Mouse (Mus musculus) forebrain, embryonic 13.5 days (tissue): ENCODE measurements at regions not wholly inside any gene's neighbourhood (a gene's known extent, or its start where the extent isn't known, plus 50 kb on each side); places are given as distances from the start of the nearest gene placed in this dataset.
A peak's percentile ranks its signal among the peaks of the same experiment; 100 is the strongest.
"Not testable (repeated sequence)": the region's sequence is repeated elsewhere in the genome, so short reads cannot be mapped to it uniquely, and the experiment has no call there.

ENCODE experiments used
- ATAC-seq: fragments of 200-750 bp; cut with Nextera tagmentation; 2 replicates; pipeline ENCODE4 v1.8.0; 2017
- H3K27ac ChIP-seq: fragments of 300-500 bp; sonication (generic); 2 replicates; pipeline ENCODE4 v1.5.1; 2015; ENCODE audit warnings: inconsistent platforms, mild to moderate bottlenecking, moderate library complexity
- H3K27me3 ChIP-seq: fragments of 300-500 bp; sonication (generic); 2 replicates; pipeline ENCODE4 v1.6.1; 2015; ENCODE audit warnings: mild to moderate bottlenecking, inconsistent platforms
- H3K36me3 ChIP-seq: fragments of 300-500 bp; sonication (generic); 2 replicates; pipeline ENCODE4 v1.6.1; 2015; ENCODE audit warnings: mild to moderate bottlenecking, inconsistent platforms; ENCODE audit not compliant: poor library complexity, severe bottlenecking
- H3K4me1 ChIP-seq: fragments of 300-500 bp; sonication (generic); 2 replicates; pipeline ENCODE4 v1.6.1; 2015; ENCODE audit warnings: inconsistent platforms
- H3K4me2 ChIP-seq: fragments of 300-500 bp; sonication (generic); 2 replicates; pipeline ENCODE4 v1.6.1; 2015; ENCODE audit warnings: inconsistent platforms, mild to moderate bottlenecking, moderate library complexity
- H3K4me3 ChIP-seq: fragments of 300-500 bp; sonication (generic); 2 replicates; pipeline ENCODE4 v1.5.1; 2015; ENCODE audit warnings: mild to moderate bottlenecking, inconsistent platforms
- H3K9ac ChIP-seq: fragments of 300-500 bp; sonication (generic); 2 replicates; pipeline ENCODE4 v1.6.1; 2015; ENCODE audit warnings: mild to moderate bottlenecking, inconsistent platforms
- H3K9me3 ChIP-seq: fragments of 300-500 bp; sonication (generic); replicated peaks from 2 replicates; pipeline ENCODE4 v1.6.1; 2016; ENCODE audit warnings: inconsistent platforms
- WGBS: fragments of 180-500 bp; shearing (Covaris S2); methylation state at CpG from one replicate; pipeline ENCODE4 v1.1.7; 2015; 5-methylcytosine and 5-hydroxymethylcytosine counted together

- 60% methylated on average over 2 of the region's 2 CpGs for WGBS
- H3K27ac ChIP-seq, result no peak overlapping the region
- H3K4me3 ChIP-seq, result no peak overlapping the region
- H3K27me3 ChIP-seq, result no peaks in the 10 kb centered on the region
- ATAC-seq, result no peak
- H3K9me3 ChIP-seq, result no peaks in the 10 kb centered on the region
- no peak overlapping the region for H3K4me2 ChIP-seq
- no peaks in the 10 kb centered on the region for H3K36me3 ChIP-seq
- H3K9ac ChIP-seq, result no peak overlapping the region
- no peaks in the 10 kb centered on the region for H3K4me1 ChIP-seq
These were observed 1121.0 kb upstream of the 1700015G11Rik start for GRCm38 (mm10) chr7:53136513-53136912.

- H3K4me3 ChIP-seq, result no peak overlapping the region
- no peaks in the 10 kb centered on the region for H3K9me3 ChIP-seq
- H3K9ac ChIP-seq, result no peak overlapping the region
- no peak for ATAC-seq
- no peak overlapping the region for H3K4me2 ChIP-seq
- no peaks in the 10 kb centered on the region for H3K27me3 ChIP-seq
- no peaks in the 10 kb centered on the region for H3K4me1 ChIP-seq
- no peaks in the 10 kb centered on the region for H3K36me3 ChIP-seq
- H3K27ac ChIP-seq, result no peak overlapping the region
These were observed 1102.1 kb upstream of the 1700015G11Rik start for GRCm38 (mm10) chr7:53117666-53118065.

GRCm38 (mm10) chr7:53115781-53116180 lies 1100.3 kb upstream of the 1700015G11Rik start:
- Histone ChIP-seq H3K9ac (no peak overlapping the region), H3K27me3 (no peaks in the 10 kb centered on the region), H3K4me1 (no peaks in the 10 kb centered on the region), H3K4me3 (no peak overlapping the region), H3K4me2 (no peak overlapping the region), H3K36me3 (no peaks in the 10 kb centered on the region), H3K9me3 (no peaks in the 10 kb centered on the region), H3K27ac (no peak overlapping the region)
- ATAC-seq, result no peak
- 66% methylated on average over 2 of the region's 2 CpGs for WGBS

GRCm38 (mm10) chr7:53109265-53109855 lies 1093.8 kb upstream of the 1700015G11Rik start:
- Histone ChIP-seq H3K4me1 (no peaks in the 10 kb centered on the region), H3K9ac (no peak overlapping the region), H3K4me3 (no peak overlapping the region), H3K27ac (no peak overlapping the region), H3K27me3 (no peaks in the 10 kb centered on the region), H3K9me3 (no peaks in the 10 kb centered on the region), H3K4me2 (no peak overlapping the region), H3K36me3 (no peaks in the 10 kb centered on the region)
- ATAC-seq, result peak; percentile 78; the same call in 1 of the 2 replicates
- WGBS, result 73% methylated on average over 2 of the region's 2 CpGs

- ATAC-seq, result no peak
These were observed 1092.1 kb upstream of the 1700015G11Rik start for GRCm38 (mm10) chr7:53107636-53108035.

GRCm38 (mm10) chr7:53085822-53086221 lies 1070.3 kb upstream of the 1700015G11Rik start:
- H3K9me3 ChIP-seq, H3K36me3 ChIP-seq, H3K4me2 ChIP-seq, H3K9ac ChIP-seq, H3K4me3 ChIP-seq, H3K27me3 ChIP-seq, H3K27ac ChIP-seq, H3K4me1 ChIP-seq, ATAC-seq: not testable (repeated sequence)
- WGBS, result 90% methylated on average over 3 of the region's 3 CpGs

More at GRCm38 (mm10) chr7:53107636-53108035, 1092.1 kb upstream of the 1700015G11Rik start:
- WGBS, result 83% methylated on average over 3 of the region's 3 CpGs
- no peaks in the 10 kb centered on the region for H3K27me3 ChIP-seq
- no peak overlapping the region for H3K4me3 ChIP-seq
- H3K9me3 ChIP-seq, result no peaks in the 10 kb centered on the region
- no peak overlapping the region for H3K4me2 ChIP-seq
- H3K9ac ChIP-seq, result no peak overlapping the region
- no peak overlapping the region for H3K27ac ChIP-seq
- no peaks in the 10 kb centered on the region for H3K36me3 ChIP-seq
- H3K4me1 ChIP-seq, result no peaks in the 10 kb centered on the region

- H3K4me2 ChIP-seq, result no peak overlapping the region
- H3K27me3 ChIP-seq, result no peaks in the 10 kb centered on the region
- H3K9me3 ChIP-seq, result 0 out of 2 replicates have a peak, but pooled peaks cover 7% of the 10 kb centered on the region
- no peaks in the 10 kb centered on the region for H3K4me1 ChIP-seq
- H3K9ac ChIP-seq, result no peak overlapping the region
- no peaks in the 10 kb centered on the region for H3K36me3 ChIP-seq
- no peak for ATAC-seq
- no peak overlapping the region for H3K4me3 ChIP-seq
- H3K27ac ChIP-seq, result no peak overlapping the region
These were observed 1055.1 kb upstream of the 1700015G11Rik start for GRCm38 (mm10) chr7:53070621-53071020.
